Mouse (Mus musculus) testis, adult 2 months (tissue): Measurements from ENCODE around the gene Idh3b.

Experiments
- CTCF ChIP-seq: fragments of 200-500 bp; IDR thresholded peaks from 2 replicates; pipeline ENCODE4 v1.5.1; 2012; ENCODE audit warnings: low read depth, mild to moderate bottlenecking, inconsistent platforms, low read length, moderate library complexity; ENCODE audit not compliant: control insufficient read depth, insufficient read depth, insufficient replicate concordance
- POLR2A ChIP-seq: fragments of 200-500 bp; IDR thresholded peaks from 2 replicates; pipeline ENCODE4 v1.6.1; 2012; ENCODE audit warnings: low read depth, mild to moderate bottlenecking, inconsistent platforms, low read length, moderate library complexity; ENCODE audit not compliant: control insufficient read depth

- TF ChIP-seq CTCF (no peak), POLR2A (no peak)
These were observed 18.7 kb upstream of the Idh3b start for GRCm38 (mm10) chr2:130303014-130303413.
